Mouse (Mus musculus): ENCODE data around the gene Pax7.

Pax7 gene

DNA sequence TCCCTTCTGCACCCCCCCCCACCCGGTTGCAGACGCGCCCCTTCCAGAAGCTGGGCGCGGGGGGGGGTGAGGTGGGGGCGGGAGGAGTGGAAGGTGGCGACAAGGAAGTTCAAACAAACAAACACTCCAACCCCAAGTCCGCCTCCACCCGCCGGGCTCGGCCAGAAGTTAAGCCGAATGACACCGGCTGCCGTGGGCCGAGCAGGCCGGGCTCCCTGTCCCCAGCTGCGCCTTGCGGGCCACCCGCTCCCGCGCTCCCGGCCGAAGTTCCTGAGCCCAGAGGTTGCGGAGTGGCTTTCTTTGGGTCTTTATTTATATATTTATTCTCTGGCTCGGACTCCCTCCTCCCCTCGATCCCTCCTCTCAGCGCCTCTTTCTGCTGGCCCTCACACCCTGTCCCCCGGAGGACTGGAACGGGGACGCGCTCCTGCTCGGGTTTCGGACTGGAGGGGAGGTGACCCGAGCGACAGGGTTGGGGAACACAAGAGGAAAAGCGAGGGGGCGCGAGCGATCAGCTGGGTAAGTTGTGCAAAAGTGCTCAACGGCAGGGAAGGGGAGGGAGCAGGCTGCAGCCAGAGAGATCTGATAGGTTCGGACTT, at the start of gene Pax7:
Pax7 (minus strand) TSS at position 493 of the 599 bp plus-strand sequence.
- DNase-seq (ENCODE audit: low spot score in 2 of 2): no peak

DNA sequence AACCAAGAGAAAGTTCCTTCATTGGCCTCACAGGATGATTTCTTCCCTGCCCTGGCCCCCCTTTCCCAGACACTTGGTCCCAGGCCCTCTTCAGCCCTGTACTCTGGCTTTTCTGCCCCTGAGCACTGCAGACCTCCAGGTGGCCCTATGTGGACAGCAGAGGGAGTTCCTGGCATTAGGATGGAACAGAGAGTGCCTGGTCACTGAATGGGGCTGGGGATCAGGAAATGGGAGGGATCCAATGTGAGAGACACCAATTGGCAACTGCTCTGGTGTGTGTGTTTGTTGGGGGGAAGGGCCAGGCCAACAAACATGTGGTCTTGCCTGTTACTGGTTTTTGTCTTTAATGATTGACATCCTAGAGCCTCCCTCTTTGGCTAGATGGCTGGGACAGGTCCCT, 48.5 kb upstream of the Pax7 start:
- DNase-seq (ENCODE audit: low spot score in 2 of 2): no peak

GRCm38 (mm10) chr4:139879324-139879723, 46.0 kb upstream of the Pax7 start:
- no peak for DNase-seq (ENCODE audit: low spot score in 2 of 2)

GRCm38 (mm10) chr4:139878443-139878842, 45.1 kb upstream of the Pax7 start:
- DNase-seq (ENCODE audit: low spot score in 2 of 2): no peak

- DNase-seq (ENCODE audit: low spot score in 2 of 2): peak; percentile 46 to 67
Observed at GRCm38 (mm10) chr4:139877269-139877668, 43.9 kb upstream of the Pax7 start.

- no peak for DNase-seq (ENCODE audit: low spot score in 2 of 2)
Observed at GRCm38 (mm10) chr4:139872595-139872994, 39.3 kb upstream of the Pax7 start.

DNA sequence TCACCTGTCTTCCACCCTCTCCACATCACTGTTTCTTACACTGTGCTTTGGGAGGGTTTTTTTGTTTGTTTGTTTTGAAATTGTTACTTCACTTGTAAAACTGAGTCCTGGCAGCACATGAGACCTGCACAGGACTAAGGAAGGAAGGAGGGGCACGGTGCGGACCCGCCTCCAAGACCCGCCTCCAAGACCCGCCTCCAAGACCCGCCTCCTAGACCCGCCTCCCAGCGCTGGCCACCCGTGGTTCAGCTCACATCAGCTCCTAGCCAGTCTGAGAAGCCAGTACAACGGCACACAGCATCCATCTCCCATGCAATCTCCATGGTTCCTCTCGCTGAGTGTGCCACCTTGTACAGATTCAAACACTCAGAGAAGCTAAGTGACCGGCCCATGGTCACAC, 38.4 kb upstream of the Pax7 start:
- no peak for DNase-seq (ENCODE audit: low spot score in 2 of 2)

GRCm38 (mm10) chr4:139863218-139863617, 29.9 kb upstream of the Pax7 start:
- DNase-seq (ENCODE audit: low spot score in 2 of 2): no peak

DNA sequence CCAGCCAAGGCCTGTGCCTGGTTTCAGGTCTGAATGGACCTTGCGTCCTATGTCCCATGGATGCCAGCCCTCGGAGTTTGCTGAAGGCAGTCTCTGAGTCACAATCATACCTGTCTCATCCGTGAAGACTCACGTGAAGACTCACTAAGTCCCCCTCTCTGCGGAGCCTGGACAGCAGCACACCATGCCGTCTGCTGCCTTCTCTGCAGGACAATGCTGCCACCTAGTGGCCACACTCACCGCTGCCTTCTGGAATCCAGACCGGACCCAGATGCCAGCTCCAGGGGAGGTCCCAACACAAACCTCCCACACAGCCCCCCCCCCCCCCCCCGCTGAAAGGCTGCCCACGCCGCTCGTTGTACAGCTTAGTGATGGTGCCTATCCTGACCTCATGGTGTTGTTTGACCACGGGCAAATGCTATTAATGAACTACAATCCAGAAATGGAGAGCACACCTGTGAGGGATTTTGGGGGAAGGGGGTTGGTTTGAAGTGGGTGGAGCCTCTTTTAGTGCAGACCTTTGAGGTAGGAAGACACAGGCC, 25.4 kb upstream of the Pax7 start:
- peak; percentile 69 to 80 for DNase-seq (ENCODE audit: low spot score in 2 of 2)

DNA sequence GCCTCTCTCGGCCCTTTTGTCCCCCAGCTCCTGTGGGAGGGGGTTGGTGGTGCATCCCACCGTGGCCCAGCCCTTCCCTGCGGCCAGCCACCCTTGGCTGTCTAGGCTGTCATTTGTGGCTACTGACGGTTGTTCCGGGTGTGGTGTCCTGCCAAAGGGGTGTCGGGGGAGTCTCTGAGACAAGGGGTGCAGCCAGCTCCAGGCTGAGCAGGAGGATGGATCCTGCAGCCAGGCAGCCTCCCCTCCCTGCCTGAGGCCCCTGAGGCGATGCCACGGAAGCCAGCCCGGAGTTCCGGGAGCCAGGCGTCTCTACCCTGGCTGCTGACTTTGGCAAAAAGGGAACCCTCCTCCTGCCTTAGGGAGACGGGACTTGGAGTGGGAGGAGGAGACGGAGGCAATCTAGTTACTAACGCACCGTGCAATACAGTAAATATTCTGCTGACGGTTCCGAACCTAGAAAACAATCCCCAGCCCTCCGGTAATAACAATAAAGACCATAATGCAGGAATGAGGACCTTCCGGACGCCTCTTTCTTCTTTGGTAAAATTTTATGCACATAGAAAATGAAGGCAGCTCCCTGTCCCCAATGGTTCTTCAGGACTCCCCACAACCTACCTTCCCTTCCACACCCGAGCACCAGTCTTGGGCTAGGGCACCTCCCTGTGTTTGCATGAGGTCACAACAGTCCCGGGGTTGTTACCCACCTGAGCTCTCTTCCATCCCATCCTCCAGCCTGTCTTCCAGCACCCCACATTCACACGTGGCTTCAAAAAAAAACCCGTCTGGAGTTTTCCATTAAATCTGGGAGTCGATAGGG, 19.1 kb upstream of the Pax7 start:
- peak in 1 of 2 experiments; percentile 3 for DNase-seq (ENCODE audit: low spot score in 2 of 2)

DNA sequence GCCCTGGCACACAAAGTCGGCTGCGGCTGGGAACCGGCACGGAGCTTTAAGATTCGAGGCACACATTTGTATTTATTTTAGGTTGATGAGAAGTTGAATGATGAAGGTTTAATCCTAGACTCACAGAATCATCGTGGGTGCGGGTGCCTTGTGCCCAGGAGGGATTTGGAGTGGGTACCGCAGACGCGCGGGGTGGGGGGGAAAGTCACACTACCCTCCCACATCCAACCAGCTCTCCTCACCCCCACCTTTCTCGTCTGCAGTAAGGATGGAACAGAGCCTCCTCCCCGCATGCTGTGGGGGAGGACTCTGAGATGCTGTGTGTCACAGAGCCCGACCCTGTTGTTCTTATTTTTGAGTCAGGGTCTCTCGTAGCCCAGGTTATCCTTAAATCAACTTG, 18.1 kb upstream of the Pax7 start:
- DNase-seq (ENCODE audit: low spot score in 2 of 2): no peak

- no peak for DNase-seq (ENCODE audit: low spot score in 2 of 2)
Observed at GRCm38 (mm10) chr4:139850547-139851170, 17.3 kb upstream of the Pax7 start.

DNA sequence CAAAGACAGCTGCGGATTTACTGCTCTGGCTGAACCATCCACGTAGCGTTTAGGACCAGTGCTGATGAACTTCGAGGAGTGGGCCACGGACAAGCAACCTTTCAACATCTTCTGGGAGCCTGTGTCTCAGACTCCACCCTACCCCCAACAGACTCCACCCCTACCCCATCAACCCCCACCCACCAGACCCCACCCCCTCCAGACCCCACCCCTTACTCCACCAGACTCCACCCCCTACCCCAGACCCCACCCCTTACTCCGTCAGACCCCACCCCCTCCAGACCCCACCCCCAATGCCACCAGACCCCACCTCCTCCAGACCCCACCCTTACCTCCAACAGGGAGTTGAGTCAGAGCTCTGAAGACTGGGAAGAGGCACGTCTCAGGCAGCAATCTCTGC, 10.1 kb upstream of the Pax7 start:
- no peak for DNase-seq (ENCODE audit: low spot score in 2 of 2)

DNA sequence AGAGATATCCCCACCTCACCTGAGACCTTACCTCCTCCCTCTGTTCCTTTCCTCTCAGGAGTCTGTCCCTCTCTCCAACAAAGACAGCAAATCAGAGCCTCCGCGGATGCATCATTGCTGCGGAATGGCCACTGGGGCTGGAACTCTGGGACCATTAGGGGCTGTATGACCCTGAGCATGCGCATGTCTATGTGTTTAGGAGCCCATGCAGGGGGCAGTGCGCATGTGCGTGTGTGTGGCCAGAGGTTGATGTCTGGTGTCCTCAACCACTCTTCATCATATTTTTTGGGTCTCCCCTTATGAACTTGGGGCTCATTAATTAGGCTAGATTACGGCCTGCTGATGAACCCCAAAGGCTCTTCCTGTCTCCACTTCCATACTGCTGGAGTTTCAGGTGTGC, 9.6 kb upstream of the Pax7 start:
- DNase-seq (ENCODE audit: low spot score in 2 of 2): no peak

- no peak for DNase-seq (ENCODE audit: low spot score in 2 of 2)
Observed at GRCm38 (mm10) chr4:139840939-139841500, 7.7 kb upstream of the Pax7 start.

- DNase-seq (ENCODE audit: low spot score in 2 of 2): no peak
Observed at GRCm38 (mm10) chr4:139840442-139840841, 7.1 kb upstream of the Pax7 start.

- no peak for DNase-seq (ENCODE audit: low spot score in 2 of 2)
Observed at GRCm38 (mm10) chr4:139836681-139837080, 3.4 kb upstream of the Pax7 start.

GRCm38 (mm10) chr4:139836196-139836595, 2.9 kb upstream of the Pax7 start:
- DNase-seq (ENCODE audit: low spot score in 2 of 2): no peak

GRCm38 (mm10) chr4:139833817-139834401, 581 bp upstream of the Pax7 start:
- DNase-seq (ENCODE audit: low spot score in 2 of 2): no peak

DNA sequence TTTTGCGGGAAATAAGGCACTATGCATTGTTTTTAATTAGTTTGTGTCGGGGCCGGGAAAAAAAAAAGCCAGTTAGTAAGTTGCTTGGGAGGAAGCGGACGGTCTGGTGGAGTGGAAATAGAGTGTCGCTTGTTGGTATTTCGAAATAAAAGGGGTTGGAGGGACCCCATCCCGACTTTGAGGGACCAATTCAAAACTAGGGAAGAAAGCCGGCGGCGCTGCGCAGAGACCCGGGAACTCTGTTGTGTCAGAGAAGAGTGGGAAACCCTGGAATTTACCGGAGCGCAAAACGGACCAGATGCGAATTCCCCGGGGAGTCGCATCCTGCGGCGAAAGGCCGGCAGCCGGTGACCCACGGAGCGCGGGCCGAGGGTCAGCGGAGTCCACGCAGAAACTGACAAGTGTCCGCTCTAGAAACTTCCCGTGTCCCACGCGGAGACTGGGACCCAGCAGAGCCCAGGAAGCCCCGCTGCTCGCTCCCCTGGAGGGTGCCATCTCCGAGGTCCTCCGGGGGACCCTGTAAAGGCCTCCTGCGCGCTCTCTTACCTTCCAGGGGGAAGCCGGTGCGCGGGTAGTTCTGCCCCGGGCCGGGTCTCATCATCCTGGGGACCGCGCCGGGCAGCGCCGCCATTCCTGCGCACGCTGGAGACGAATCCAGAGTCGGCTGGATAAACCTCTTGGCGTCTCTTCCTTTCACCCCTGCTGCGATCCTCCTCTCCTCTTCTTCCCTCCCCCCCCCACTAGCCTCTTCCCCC, 870 bp downstream of the Pax7 start:
- no peak for DNase-seq (ENCODE audit: low spot score in 2 of 2)
